Mouse (Mus musculus) embryonic facial prominence, embryonic 14.5 days (tissue): ENCODE data around the gene Glrx. TPM values are rescaled to one million over a fixed set of nuclear protein-coding genes. Genes with fewer than 3 reads are reported as not detected.
"Not testable (repeated sequence)": the region's sequence is repeated elsewhere in the genome, so short reads cannot be mapped to it uniquely, and the experiment has no call there.

Experiments
- ATAC-seq: fragments of 200-750 bp; cut with Nextera tagmentation; 2 replicates; pipeline ENCODE4 v1.8.0; 2017; ENCODE audit warnings: low read depth, moderate number of reproducible peaks, moderate TSS enrichment
- DNase-seq: peaks from one replicate; pipeline ENCODE4 v3.0.0-alpha.2; 2015; ENCODE audit warnings: low spot score
- H3K27ac ChIP-seq: fragments of 300-500 bp; sonication (generic); replicated peaks from 2 replicates; pipeline ENCODE4 v1.5.1; 2014; ENCODE audit warnings: low read depth, mild to moderate bottlenecking, low read length, moderate library complexity
- H3K27me3 ChIP-seq: fragments of 300-500 bp; sonication (generic); replicated peaks from 2 replicates; pipeline ENCODE4 v1.6.1; 2014; ENCODE audit warnings: low read length; ENCODE audit not compliant: control insufficient read depth, insufficient read depth
- H3K36me3 ChIP-seq: fragments of 300-500 bp; sonication (generic); 2 replicates; pipeline ENCODE4 v1.6.1; 2014; ENCODE audit warnings: low read length, mixed read lengths; ENCODE audit not compliant: control insufficient read depth, insufficient read depth
- H3K4me1 ChIP-seq: fragments of 300-500 bp; sonication (generic); 2 replicates; pipeline ENCODE4 v1.6.1; 2014; ENCODE audit warnings: antibody characterized with exemption, low read length; ENCODE audit not compliant: control insufficient read depth, insufficient read depth
- H3K4me2 ChIP-seq: fragments of 300-500 bp; sonication (generic); 2 replicates; pipeline ENCODE4 v1.6.1; 2014; ENCODE audit warnings: low read depth, mild to moderate bottlenecking, low read length, moderate library complexity, mixed read lengths
- H3K4me3 ChIP-seq: fragments of 300-500 bp; sonication (generic); 2 replicates; pipeline ENCODE4 v1.5.1; 2014; ENCODE audit warnings: low read depth, mild to moderate bottlenecking, low read length
- H3K9ac ChIP-seq: fragments of 300-500 bp; sonication (generic); 2 replicates; pipeline ENCODE4 v1.6.1; 2014; ENCODE audit warnings: low read depth, mild to moderate bottlenecking, low read length, moderate library complexity, mixed read lengths
- H3K9me3 ChIP-seq: fragments of 300-500 bp; sonication (generic); 2 replicates; pipeline ENCODE4 v1.6.1; 2016; ENCODE audit warnings: low read length; ENCODE audit not compliant: control insufficient read depth
- WGBS: fragments of 180-500 bp; shearing (Covaris S2); extraction: QIAGEN DNeasy Blood & Tissue Kit; methylation state at CpG from one replicate; pipeline ENCODE4 v1.1.7; 2014; 5-methylcytosine and 5-hydroxymethylcytosine counted together
- polyA plus RNA-seq: library from polyadenylated mRNA; unstranded; fragments of >200 nt; fragmentation: Nextera tagmentation; extraction: Ambion mirVana; gene quantifications from 2 replicates; pipeline ENCODE4 v1.2.1, GENCODE M21; 2014

Glrx gene
- polyA plus RNA-seq, 1 experiment from 2014 or later, result 41.7 TPM

GRCm38 (mm10) chr13:75809957-75810356, 29.7 kb upstream of the Glrx start:
- no peaks in the 10 kb centered on the region for H3K4me1 ChIP-seq
- H3K4me3 ChIP-seq, result no peak overlapping the region
- ATAC-seq, result peak; percentile 30; the same call in 1 of the 2 replicates
- no peak overlapping the region for H3K4me2 ChIP-seq
- no peaks in the 10 kb centered on the region for H3K27me3 ChIP-seq
- H3K27ac ChIP-seq, result no peak overlapping the region
- H3K9me3 ChIP-seq, result no peaks in the 10 kb centered on the region
- 53% methylated on average over 1 of the region's 1 CpGs for WGBS
- DNase-seq, result no peak
- no peak overlapping the region for H3K9ac ChIP-seq
- no peaks in the 10 kb centered on the region for H3K36me3 ChIP-seq

GRCm38 (mm10) chr13:75817183-75817582, 22.5 kb upstream of the Glrx start:
- H3K9me3 ChIP-seq, result no peaks in the 10 kb centered on the region
- H3K36me3 ChIP-seq, result no peaks in the 10 kb centered on the region
- 96% methylated on average over 2 of the region's 2 CpGs for WGBS
- H3K27ac ChIP-seq, result no peak overlapping the region
- no peaks in the 10 kb centered on the region for H3K27me3 ChIP-seq
- H3K4me1 ChIP-seq, result no peaks in the 10 kb centered on the region
- no peak overlapping the region for H3K4me3 ChIP-seq
- no peak overlapping the region for H3K4me2 ChIP-seq
- ATAC-seq (no peak), DNase-seq (no peak)
- no peak overlapping the region for H3K9ac ChIP-seq

GRCm38 (mm10) chr13:75818486-75818885, 21.2 kb upstream of the Glrx start:
- no peaks in the 10 kb centered on the region for H3K9me3 ChIP-seq
- DNase-seq, result peak; percentile 23
- 44% methylated on average over 3 of the region's 3 CpGs for WGBS
- no peak overlapping the region for H3K9ac ChIP-seq
- H3K27ac ChIP-seq, result no peak overlapping the region
- no peak overlapping the region for H3K4me3 ChIP-seq
- no peaks in the 10 kb centered on the region for H3K36me3 ChIP-seq
- no peak for ATAC-seq
- H3K4me2 ChIP-seq, result no peak overlapping the region
- H3K4me1 ChIP-seq, result no peaks in the 10 kb centered on the region
- no peaks in the 10 kb centered on the region for H3K27me3 ChIP-seq

- DNase-seq (no peak), ATAC-seq (no peak)
- Histone ChIP-seq H3K27me3 (no peaks in the 10 kb centered on the region), H3K36me3 (no peaks in the 10 kb centered on the region), H3K9me3 (no peaks in the 10 kb centered on the region), H3K27ac (no peak overlapping the region), H3K4me1 (no peaks in the 10 kb centered on the region), H3K4me3 (no peak overlapping the region), H3K4me2 (no peak overlapping the region), H3K9ac (no peak overlapping the region)
- 66% methylated on average over 3 of the region's 3 CpGs for WGBS
Measured at GRCm38 (mm10) chr13:75818945-75819706, 20.5 kb upstream of the Glrx start.

GRCm38 (mm10) chr13:75819898-75820297, 19.8 kb upstream of the Glrx start:
- H3K4me3 ChIP-seq, result no peak overlapping the region
- no peak overlapping the region for H3K27ac ChIP-seq
- no peaks in the 10 kb centered on the region for H3K27me3 ChIP-seq
- H3K4me1 ChIP-seq, result no peaks in the 10 kb centered on the region
- H3K9ac ChIP-seq, result no peak overlapping the region
- ATAC-seq (no peak), DNase-seq (no peak)
- no peaks in the 10 kb centered on the region for H3K36me3 ChIP-seq
- H3K4me2 ChIP-seq, result no peak overlapping the region
- no peaks in the 10 kb centered on the region for H3K9me3 ChIP-seq

- H3K9ac ChIP-seq, H3K4me1 ChIP-seq, ATAC-seq, H3K27ac ChIP-seq, H3K27me3 ChIP-seq, DNase-seq, H3K4me3 ChIP-seq, H3K9me3 ChIP-seq, H3K36me3 ChIP-seq, H3K4me2 ChIP-seq: not testable (repeated sequence)
- WGBS, result 94% methylated on average over 3 of the region's 4 CpGs
Measured at GRCm38 (mm10) chr13:75822366-75822765, 17.3 kb upstream of the Glrx start.

- no peaks in the 10 kb centered on the region for H3K9me3 ChIP-seq
- no peak overlapping the region for H3K9ac ChIP-seq
- no peak overlapping the region for H3K4me2 ChIP-seq
- H3K4me1 ChIP-seq, result no peaks in the 10 kb centered on the region
- H3K27me3 ChIP-seq, result no peaks in the 10 kb centered on the region
- H3K36me3 ChIP-seq, result no peaks in the 10 kb centered on the region
- 88% methylated on average over 8 of the region's 9 CpGs for WGBS
- ATAC-seq, result no peak
- no peak overlapping the region for H3K4me3 ChIP-seq
- no peak for DNase-seq
- no peak overlapping the region for H3K27ac ChIP-seq
Measured at GRCm38 (mm10) chr13:75823201-75823600, 16.5 kb upstream of the Glrx start.

- DNase-seq (no peak), ATAC-seq (no peak)
- no peaks in the 10 kb centered on the region for H3K27me3 ChIP-seq
- H3K36me3 ChIP-seq, result no peaks in the 10 kb centered on the region
- no peak overlapping the region for H3K9ac ChIP-seq
- H3K9me3 ChIP-seq, result no peaks in the 10 kb centered on the region
- H3K4me1 ChIP-seq, result no peaks in the 10 kb centered on the region
- WGBS, result 67% methylated on average over 5 of the region's 5 CpGs
- H3K27ac ChIP-seq, result no peak overlapping the region
- H3K4me2 ChIP-seq, result no peak overlapping the region
- no peak overlapping the region for H3K4me3 ChIP-seq
Measured at GRCm38 (mm10) chr13:75824611-75825319, 14.9 kb upstream of the Glrx start.

- Histone ChIP-seq H3K4me1 (no peaks in the 10 kb centered on the region), H3K27me3 (no peaks in the 10 kb centered on the region), H3K4me2 (no peak overlapping the region), H3K9me3 (no peaks in the 10 kb centered on the region), H3K27ac (no peak overlapping the region), H3K4me3 (no peak overlapping the region), H3K9ac (no peak overlapping the region), H3K36me3 (no peaks in the 10 kb centered on the region)
- 100% methylated on average over 1 of the region's 1 CpGs for WGBS
- ATAC-seq (no peak), DNase-seq (no peak)
Measured at GRCm38 (mm10) chr13:75825388-75825787, 14.3 kb upstream of the Glrx start.
